ENCODE assay signal across 9 mouse cellular contexts in genomic region chr7:31115587-31116043, GRCm38 (mm10). TPM values are rescaled to one million over a fixed set of nuclear protein-coding genes. Genes with fewer than 3 reads are reported as not detected.
DNase-seq lines count a peak whose midpoint lies in the region; ATAC-seq lines count a peak whose summit lies in the region.
"Had no signal": no experiment of that assay in that cellular context is flagged by ENCODE, and none has a peak within 500 bp of the region (broad histone marks: within the 10 kb centered on the region; RNA-seq: fewer than 3 reads in every experiment).

No protein-coding gene starts in this region.

- peak overlapping the region; percentile 51 for H3K9ac ChIP-seq in heart, embryonic 13.5 days

- H3K27ac ChIP-seq in heart, embryonic 13.5 days (replicated peaks): peak overlapping the region; percentile 70

- 14% methylated on average over 17 of the region's 17 CpGs for WGBS in heart, embryonic 13.5 days

- H3K4me3 ChIP-seq in heart, embryonic 13.5 days: no peak overlapping the region; the same call in 1 of the 2 replicates

- H3K9me3 ChIP-seq in heart, embryonic 13.5 days: no peaks in the 10 kb centered on the region

- peak; percentile 57 to 72 for DNase-seq in right cerebral cortex, postnatal 10 days (ENCODE audit: low spot score in 2 of 2)
- DNase-seq in right cerebral cortex, postnatal 4 days: no peak
- peak; percentile 90 to 97 for DNase-seq in kidney, postnatal 25 days
- DNase-seq in lung, postnatal 36 days: peak; percentile 77
- no peak for DNase-seq in thymus, postnatal 14 days
- DNase-seq in thymus, postnatal 4 days: no peak

- H3K4me2 ChIP-seq in heart, embryonic 13.5 days: peak overlapping the region; percentile 48

- peak; percentile 57 for ATAC-seq in common myeloid progenitor, adult 5-6 weeks (replicated peaks; ENCODE audit: low read depth, poor library complexity, severe bottlenecking)
- ATAC-seq in heart, embryonic 13.5 days (ENCODE audit: extremely low read depth, insufficient number of reproducible peaks, low FRiP score, low TSS enrichment): peak; percentile 68

- no peaks in the 10 kb centered on the region for H3K36me3 ChIP-seq in heart, embryonic 13.5 days

- peaks cover 34% of the 10 kb centered on the region for H3K4me1 ChIP-seq in heart, embryonic 13.5 days

- no peaks in the 10 kb centered on the region for H3K27me3 ChIP-seq in heart, embryonic 13.5 days (replicated peaks)

RNA-seq across cellular contexts. Expression of gene Hpn, which starts 0.5 kb away (rescaled TPM):
- 13.4 and 19.9 TPM in 2 replicates for total RNA-seq in common myeloid progenitor, adult 5-6 weeks (2017)
- polyA plus RNA-seq in heart, embryonic 13.5 days (2015; fragmentation: Nextera tagmentation; extraction: Ambion mirVana): 2.4 and 3.6 TPM in 2 replicates

RNA-seq across cellular contexts. Expression of gene Scn1b, which starts 11.2 kb away (rescaled TPM):
- 2.1 TPM in 1 of 2 replicates, not detected in the other for total RNA-seq in common myeloid progenitor, adult 5-6 weeks (2017)
- polyA plus RNA-seq in heart, embryonic 13.5 days (2015; fragmentation: Nextera tagmentation; extraction: Ambion mirVana): 2.5 and 3.1 TPM in 2 replicates

RNA-seq across cellular contexts. Expression of gene Fxyd3, which starts 39.1 kb away (rescaled TPM):
- total RNA-seq in common myeloid progenitor, adult 5-6 weeks (2017): not detected in 2 replicates
- 2.0 and 2.2 TPM in 2 replicates for polyA plus RNA-seq in heart, embryonic 13.5 days (2015; fragmentation: Nextera tagmentation; extraction: Ambion mirVana)
- total RNA-seq: left cerebral cortex, postnatal 10 days had no signal

RNA-seq across cellular contexts. Expression of gene Gramd1a, which starts 40.1 kb away (rescaled TPM):
- 30.8 and 38.7 TPM in 2 replicates for total RNA-seq in common myeloid progenitor, adult 5-6 weeks (2017)
- polyA plus RNA-seq in heart, embryonic 13.5 days (2015; fragmentation: Nextera tagmentation; extraction: Ambion mirVana): 50.3 and 51.8 TPM in 2 replicates

RNA-seq across cellular contexts. Expression of gene Lgi4, which starts 56.5 kb away (rescaled TPM):
- total RNA-seq in common myeloid progenitor, adult 5-6 weeks (2017): not detected in 2 replicates
- polyA plus RNA-seq in heart, embryonic 13.5 days (2015; fragmentation: Nextera tagmentation; extraction: Ambion mirVana): 0.19 and 0.21 TPM in 2 replicates

Comparison
In these comparisons a context has a peak if more than half of its experiments do, and no peak if none do; other contexts are left out.
1. DNase-seq: peak in right cerebral cortex, postnatal 10 days (2 of 2), kidney, postnatal 25 days (2 of 2) and lung, postnatal 36 days (single experiment); none in right cerebral cortex, postnatal 4 days (single experiment), thymus, postnatal 14 days (single experiment) and thymus, postnatal 4 days (single experiment).